Mouse (Mus musculus) hindbrain, postnatal 0 days (tissue): Measurements from ENCODE around the gene Cckbr. TPM values are rescaled to one million over a fixed set of nuclear protein-coding genes. Genes with fewer than 3 reads are reported as not detected.

Experiments
- ATAC-seq: fragments of 200-750 bp; cut with Nextera tagmentation; 2 replicates; pipeline ENCODE4 v1.8.0; 2017; ENCODE audit warnings: mild to moderate bottlenecking, moderate TSS enrichment, moderate library complexity
- DNase-seq: peaks from one replicate; pipeline ENCODE4 v3.0.0-alpha.2; 2015; ENCODE audit warnings: low spot score
- H3K27ac ChIP-seq: fragments of 300-500 bp; sonication (generic); 2 replicates; pipeline ENCODE4 v1.5.1; 2014; ENCODE audit warnings: mild to moderate bottlenecking
- H3K27me3 ChIP-seq: fragments of 300-500 bp; sonication (generic); 2 replicates; pipeline ENCODE4 v1.6.1; 2014; ENCODE audit warnings: low read length, mixed read lengths; ENCODE audit not compliant: insufficient read depth
- H3K36me3 ChIP-seq: fragments of 300-500 bp; sonication (generic); 2 replicates; pipeline ENCODE4 v1.6.1; 2014; ENCODE audit warnings: low read length, mixed read lengths; ENCODE audit not compliant: insufficient read depth
- H3K4me1 ChIP-seq: fragments of 300-500 bp; sonication (generic); 2 replicates; pipeline ENCODE4 v1.6.1; 2014; ENCODE audit warnings: antibody characterized with exemption, low read length, mixed read lengths; ENCODE audit not compliant: insufficient read depth
- H3K4me2 ChIP-seq: fragments of 300-500 bp; sonication (generic); 2 replicates; pipeline ENCODE4 v1.6.1; 2014; ENCODE audit warnings: low read depth, mild to moderate bottlenecking, low read length, moderate library complexity, mixed read lengths
- H3K4me3 ChIP-seq: fragments of 300-500 bp; sonication (generic); 2 replicates; pipeline ENCODE4 v1.5.1; 2014; ENCODE audit warnings: low read length
- H3K9ac ChIP-seq: fragments of 300-500 bp; sonication (generic); replicated peaks from 2 replicates; pipeline ENCODE4 v1.6.1; 2014; ENCODE audit warnings: mild to moderate bottlenecking, low read length, moderate library complexity, mixed read lengths
- H3K9me3 ChIP-seq: fragments of 300-500 bp; sonication (generic); 2 replicates; pipeline ENCODE4 v1.6.1; 2016; ENCODE audit warnings: low read length, mixed read lengths
- CTCF ChIP-seq: IDR thresholded peaks from 2 replicates; pipeline ENCODE4 v1.5.1; 2016; ENCODE audit warnings: antibody characterized with exemption, control low read depth, low read depth
- WGBS: fragments of 180-500 bp; shearing (Covaris S2); extraction: QIAGEN DNeasy Blood & Tissue Kit; methylation state at CpG from one replicate; pipeline ENCODE4 v1.1.7; 2014; 5-methylcytosine and 5-hydroxymethylcytosine counted together
- polyA plus RNA-seq: library from polyadenylated mRNA; unstranded; fragments of >200 nt; fragmentation: Nextera tagmentation; extraction: Ambion mirVana; gene quantifications from 2 replicates; pipeline ENCODE4 v1.2.1, GENCODE M21; 2015
- total RNA-seq: library from RNA; depleted of rRNA; stranded (reverse); fragments of >200 nt; gene quantifications from 2 replicates; pipeline ENCODE4 v1.2.3, GENCODE M21; 2014

Gene Cckbr
- total and polyA plus RNA-seq, 2 experiments from 2014 or later = 5.3 to 14.2 TPM

DNA sequence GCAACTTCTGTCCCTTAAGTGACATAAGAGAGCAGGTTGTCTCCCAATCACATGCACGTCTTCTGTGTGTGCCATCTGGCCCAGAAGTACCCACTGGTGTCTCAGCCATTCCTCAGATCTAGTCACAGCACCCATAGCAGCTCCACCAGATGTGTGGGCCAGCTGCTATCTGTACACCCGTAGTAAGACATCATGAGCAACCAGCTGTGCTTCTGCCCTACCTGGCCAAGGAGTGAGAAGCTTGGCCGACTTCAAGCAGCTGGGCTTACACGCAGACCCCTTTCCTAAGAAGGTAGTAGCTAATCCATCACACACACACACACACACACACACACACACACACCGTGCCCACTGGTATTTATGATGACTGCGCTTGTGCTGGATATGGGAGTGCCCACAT is 53.7 kb downstream of the Cckbr start:
- no peaks in the 10 kb centered on the region for H3K36me3 ChIP-seq
- H3K9ac ChIP-seq = no peak overlapping the region
- ATAC-seq (no peak), DNase-seq (no peak)
- H3K4me3 ChIP-seq = no peak overlapping the region
- H3K27me3 ChIP-seq = no peaks in the 10 kb centered on the region
- H3K27ac ChIP-seq = peak overlapping the region; percentile 92; the same call in 1 of the 2 replicates
- H3K4me2 ChIP-seq = no peak overlapping the region
- no peaks in the 10 kb centered on the region for H3K9me3 ChIP-seq
- TF ChIP-seq CTCF = no peak
- H3K4me1 ChIP-seq = peaks cover 13% of the 10 kb centered on the region; the same call in 1 of the 2 replicates
- 84% methylated on average over 6 of the region's 6 CpGs for WGBS

DNA sequence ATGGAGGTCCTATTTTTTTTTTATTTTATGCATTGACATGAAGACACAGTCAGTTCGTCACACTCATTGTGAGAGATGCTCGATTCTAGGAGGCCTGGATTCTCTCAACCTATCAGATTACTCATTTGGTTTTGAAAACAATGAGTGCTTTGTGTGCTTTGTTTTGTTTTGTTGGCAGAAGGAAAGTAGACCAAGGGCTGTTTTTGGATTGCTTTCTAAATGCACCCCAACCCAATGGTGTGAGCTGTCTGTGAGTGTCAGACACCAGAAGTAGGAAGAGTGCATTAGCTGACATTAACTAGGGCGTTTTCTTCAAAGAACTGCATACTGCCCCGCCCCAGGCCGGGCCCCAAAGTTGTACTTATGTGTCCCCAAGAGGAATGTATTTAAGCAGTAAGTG is 54.5 kb downstream of the Cckbr start:
- Histone ChIP-seq H3K27ac (peak overlapping the region; percentile 92), H3K27me3 (no peaks in the 10 kb centered on the region), H3K9me3 (no peaks in the 10 kb centered on the region), H3K9ac (no peak overlapping the region), H3K36me3 (no peaks in the 10 kb centered on the region), H3K4me1 (peaks cover 13% of the 10 kb centered on the region; the same call in 1 of the 2 replicates), H3K4me2 (peak overlapping the region; percentile 69; the same call in 1 of the 2 replicates), H3K4me3 (no peak overlapping the region)
- WGBS = 43% methylated on average over 5 of the region's 5 CpGs
- no peak for TF ChIP-seq CTCF
- ATAC-seq (peak; percentile 13; the same call in 1 of the 2 replicates), DNase-seq (peak; percentile 56)

DNA sequence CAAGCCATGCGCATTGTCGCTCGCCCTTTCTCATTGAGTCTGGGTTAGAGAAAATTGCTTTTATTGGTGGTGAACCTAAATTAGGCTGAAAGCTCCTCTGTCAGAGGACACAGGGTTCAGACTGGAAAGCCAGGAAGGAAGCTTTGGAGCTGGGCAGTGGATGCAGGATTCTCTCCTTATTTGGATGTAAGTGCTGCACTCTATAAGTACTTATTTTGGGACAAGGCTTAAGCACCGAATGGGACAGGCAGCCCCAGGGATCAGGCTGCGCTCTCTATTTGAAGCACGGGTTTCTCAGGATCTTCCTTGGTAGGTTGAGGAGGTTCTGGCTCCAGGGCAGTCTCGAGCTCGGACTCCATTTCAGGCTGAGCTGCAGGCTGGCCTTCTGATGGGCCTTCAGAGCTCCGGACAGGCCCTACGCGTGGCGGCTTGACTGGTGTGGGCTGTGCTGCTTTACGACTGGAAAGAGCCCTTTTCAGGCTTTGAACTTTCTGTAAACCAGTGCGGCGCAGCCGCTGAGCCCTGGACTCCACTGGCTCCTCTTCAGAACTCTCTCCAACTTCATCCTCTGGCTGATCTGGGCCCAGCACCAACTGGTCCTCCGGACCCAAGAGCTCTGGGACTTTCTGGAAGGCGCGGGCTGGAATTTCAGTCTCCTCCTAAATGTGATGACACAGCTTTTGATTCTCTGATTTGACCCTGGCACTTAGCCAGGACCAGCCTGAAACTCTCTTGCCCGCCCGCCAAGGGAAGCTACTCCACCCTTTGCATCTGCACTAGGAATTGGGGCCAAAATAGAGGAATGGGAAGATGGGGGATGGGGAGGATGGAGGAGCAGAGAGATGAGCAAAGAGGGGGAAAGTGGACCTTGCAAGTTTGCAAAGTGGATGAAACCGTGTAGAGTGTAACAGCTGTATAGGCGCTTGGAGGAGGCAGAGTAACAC is 55.3 kb downstream of the Cckbr start:
- peak overlapping the region; percentile 69 for H3K4me2 ChIP-seq
- H3K4me3 ChIP-seq = peak overlapping the region; percentile 48
- H3K9me3 ChIP-seq = no peaks in the 10 kb centered on the region
- H3K9ac ChIP-seq = peak overlapping the region; percentile 75
- peak; percentile 16 for ATAC-seq
- H3K36me3 ChIP-seq = no peaks in the 10 kb centered on the region
- peak; percentile 66 for DNase-seq
- no peaks in the 10 kb centered on the region for H3K27me3 ChIP-seq
- TF ChIP-seq CTCF = no peak
- peaks cover 13% of the 10 kb centered on the region; the same call in 1 of the 2 replicates for H3K4me1 ChIP-seq
- WGBS = 46% methylated on average over 23 of the region's 23 CpGs
- peak overlapping the region; percentile 92 for H3K27ac ChIP-seq

DNA sequence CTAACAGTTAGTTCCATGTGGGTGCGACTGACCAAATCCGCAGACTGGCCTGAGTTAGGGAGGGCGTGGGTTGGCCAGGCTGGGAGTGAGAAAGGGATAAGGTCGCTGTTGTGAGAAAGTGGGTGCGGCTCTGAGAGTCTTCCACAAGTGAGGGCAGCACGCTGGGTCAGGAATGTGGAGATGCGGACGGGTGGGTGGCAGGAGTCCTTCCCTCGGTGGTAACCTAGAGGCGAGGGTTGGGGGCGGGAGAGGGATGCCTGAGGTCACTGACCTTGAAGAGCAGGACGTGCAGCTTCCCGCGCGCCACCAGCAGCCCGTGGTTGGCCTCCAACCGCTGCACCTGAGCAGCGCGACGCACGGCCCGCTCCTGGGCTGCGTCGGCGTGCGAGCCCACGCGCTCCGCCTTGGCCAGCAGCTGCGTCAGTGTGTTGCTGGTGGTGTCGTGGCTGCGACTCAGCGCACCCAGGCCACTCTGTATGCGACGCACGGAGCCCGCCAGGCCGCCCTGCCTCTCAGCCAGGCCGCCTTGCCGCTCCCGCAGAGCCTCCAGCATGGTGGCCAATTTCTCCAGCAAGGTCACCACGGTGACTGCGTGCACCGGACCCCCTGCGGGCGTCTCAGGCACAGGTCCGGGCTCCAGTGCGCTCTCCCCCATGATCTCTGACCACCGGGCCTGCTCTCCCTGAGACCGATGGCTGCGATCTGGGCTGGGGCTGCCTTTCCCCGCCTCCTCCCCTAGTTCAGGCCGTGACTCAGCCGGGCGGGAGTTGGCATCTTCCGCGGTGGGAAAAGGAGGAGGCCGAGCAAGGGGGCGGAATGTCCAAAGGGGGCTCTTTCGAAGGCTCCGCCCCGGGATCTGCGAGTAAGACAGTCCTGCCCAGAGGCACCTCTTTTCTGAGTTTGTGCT is 56.2 kb downstream of the Cckbr start, which contains the start of gene Cavin3:
Gene Cavin3, minus strand, starts transcription at position 796 of the 907 bp plus-strand sequence.
- H3K4me2 ChIP-seq = peak within 1 kb of the TSS; percentile 69
- peak within 1 kb of the TSS; percentile 75 for H3K9ac ChIP-seq
- H3K27ac ChIP-seq = peak within 1 kb of the TSS; percentile 92
- no peaks in the 10 kb centered on the region for H3K9me3 ChIP-seq
- peaks cover 13% of the 10 kb centered on the region; the same call in 1 of the 2 replicates for H3K4me1 ChIP-seq
- peak within 1 kb of the TSS; percentile 48 for H3K4me3 ChIP-seq
- TF ChIP-seq CTCF = no peak
- no peaks in the 10 kb centered on the region for H3K36me3 ChIP-seq
- ATAC-seq = peak; percentile 92
- no peaks in the 10 kb centered on the region for H3K27me3 ChIP-seq
- 2% methylated on average over 59 of the region's 63 CpGs for WGBS
- peak; percentile 84 for DNase-seq

DNA sequence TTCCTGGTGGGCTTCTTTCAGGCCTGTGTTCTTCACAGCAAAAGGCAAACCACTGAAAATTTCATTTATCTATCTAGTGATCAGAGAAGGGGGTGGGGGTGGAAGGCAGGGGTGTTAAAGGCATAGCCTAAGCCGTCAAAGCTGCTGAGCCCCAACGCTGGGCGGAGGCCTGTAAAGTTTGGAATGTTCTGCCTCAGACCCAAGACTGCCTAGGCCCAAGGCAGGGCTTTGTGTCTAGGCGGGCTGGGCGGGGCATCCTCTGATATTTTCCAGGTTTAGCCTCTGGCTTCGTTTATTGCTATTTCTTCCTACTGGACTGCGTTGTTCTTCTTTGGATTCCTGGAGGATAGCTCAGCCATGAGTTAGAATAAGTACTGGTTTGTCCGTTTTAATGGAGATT is 56.9 kb downstream of the Cckbr start:
- Histone ChIP-seq H3K9me3 (no peaks in the 10 kb centered on the region), H3K4me1 (peaks cover 13% of the 10 kb centered on the region; the same call in 1 of the 2 replicates), H3K36me3 (no peaks in the 10 kb centered on the region), H3K27ac (peak overlapping the region; percentile 92), H3K27me3 (no peaks in the 10 kb centered on the region), H3K9ac (peak overlapping the region; percentile 75), H3K4me3 (peak overlapping the region; percentile 48), H3K4me2 (peak overlapping the region; percentile 69)
- 48% methylated on average over 8 of the region's 8 CpGs for WGBS
- no peak for TF ChIP-seq CTCF
- no peak for DNase-seq
- peak; percentile 41 for ATAC-seq

DNA sequence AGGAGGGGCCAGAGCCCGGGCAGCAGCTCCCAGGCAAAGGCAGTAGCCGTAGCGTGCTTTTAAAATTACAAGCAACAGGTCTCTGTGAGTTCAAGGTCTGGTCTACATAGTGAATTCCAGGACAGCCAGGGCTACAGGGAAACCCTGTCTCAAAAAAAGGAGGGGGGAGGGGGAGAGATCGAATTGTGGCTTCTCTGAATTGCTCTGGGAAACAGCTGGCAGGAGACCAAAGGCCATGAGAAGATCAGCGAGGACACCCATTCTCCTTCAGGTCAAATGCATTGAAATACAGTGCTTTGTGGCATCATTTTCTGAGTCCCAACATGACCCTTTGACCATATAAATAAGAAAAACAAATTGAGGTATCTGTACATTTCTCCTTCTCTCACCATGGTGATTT is 59.5 kb downstream of the Cckbr start:
- no peak for ATAC-seq
- WGBS = 65% methylated on average over 5 of the region's 5 CpGs
- Histone ChIP-seq H3K4me3 (no peak overlapping the region), H3K27ac (no peak overlapping the region), H3K4me1 (peaks cover 13% of the 10 kb centered on the region; the same call in 1 of the 2 replicates), H3K9me3 (no peaks in the 10 kb centered on the region), H3K4me2 (no peak overlapping the region), H3K9ac (no peak overlapping the region), H3K36me3 (no peaks in the 10 kb centered on the region), H3K27me3 (no peaks in the 10 kb centered on the region)
- no peak for TF ChIP-seq CTCF
- DNase-seq = no peak
